Mouse (Mus musculus): ENCODE data around the gene Gga1.
"Not testable (repeated sequence)": the region's sequence is repeated elsewhere in the genome, so short reads cannot be mapped to it uniquely, and the experiment has no call there.

Gga1 gene

GRCm38 (mm10) chr15:78875537-78875936, 1.5 kb upstream of the Gga1 start:
- DNase-seq (ENCODE audit: low spot score in 2 of 2): no peak

GRCm38 (mm10) chr15:78876258-78876696, 713 bp upstream of the Gga1 start:
- DNase-seq (ENCODE audit: low spot score in 2 of 2): peak; percentile 79 to 88

- DNase-seq (ENCODE audit: low spot score in 2 of 2): no peak
These were observed 910 bp downstream of the Gga1 start for GRCm38 (mm10) chr15:78877810-78878390.

- DNase-seq (ENCODE audit: low spot score in 2 of 2): not testable (repeated sequence)
These were observed 2.0 kb downstream of the Gga1 start for GRCm38 (mm10) chr15:78878792-78879516.

- no peak for DNase-seq (ENCODE audit: low spot score in 2 of 2)
These were observed 3.4 kb downstream of the Gga1 start for GRCm38 (mm10) chr15:78880432-78880831.

GRCm38 (mm10) chr15:78881828-78882227, 4.8 kb downstream of the Gga1 start:
- DNase-seq (ENCODE audit: low spot score in 2 of 2): no peak

- DNase-seq (ENCODE audit: low spot score in 2 of 2): no peak
These were observed 12.4 kb downstream of the Gga1 start for GRCm38 (mm10) chr15:78889401-78889853.

GRCm38 (mm10) chr15:78892440-78892839, 15.4 kb downstream of the Gga1 start:
- DNase-seq (ENCODE audit: low spot score in 2 of 2): no peak

GRCm38 (mm10) chr15:78894726-78895125, 17.7 kb downstream of the Gga1 start:
- peak in 1 of 2 experiments; percentile 42 for DNase-seq (ENCODE audit: low spot score in 2 of 2)

GRCm38 (mm10) chr15:78895741-78896140, 18.8 kb downstream of the Gga1 start:
- DNase-seq (ENCODE audit: low spot score in 2 of 2): no peak

GRCm38 (mm10) chr15:78896149-78896548, 19.2 kb downstream of the Gga1 start:
- DNase-seq (ENCODE audit: low spot score in 2 of 2): no peak

- DNase-seq (ENCODE audit: low spot score in 2 of 2): peak in 1 of 2 experiments; percentile 50
These were observed 20.5 kb downstream of the Gga1 start for GRCm38 (mm10) chr15:78897488-78897887.

- peak in 1 of 2 experiments; percentile 34 for DNase-seq (ENCODE audit: low spot score in 2 of 2)
These were observed 21.6 kb downstream of the Gga1 start for GRCm38 (mm10) chr15:78898507-78899001.

- DNase-seq (ENCODE audit: low spot score in 2 of 2): no peak
These were observed 22.4 kb downstream of the Gga1 start, which contains the start of gene Gm49510 for GRCm38 (mm10) chr15:78899409-78899739. Gm49510 (plus strand) TSS chr15:78899667.

- peak; percentile 74 to 88 for DNase-seq (ENCODE audit: low spot score in 2 of 2)
These were observed 23.0 kb downstream of the Gga1 start, which contains the start of gene Sh3bp1 for GRCm38 (mm10) chr15:78899740-78900584. Sh3bp1 (plus strand) TSS chr15:78899768.

- peak in 1 of 2 experiments; percentile 72 for DNase-seq (ENCODE audit: low spot score in 2 of 2)
These were observed 23.8 kb downstream of the Gga1 start for GRCm38 (mm10) chr15:78900585-78901421.

- no peak for DNase-seq (ENCODE audit: low spot score in 2 of 2)
These were observed 24.4 kb downstream of the Gga1 start for GRCm38 (mm10) chr15:78901422-78901789.

GRCm38 (mm10) chr15:78903243-78903642, 26.3 kb downstream of the Gga1 start:
- peak; percentile 84 to 97 for DNase-seq (ENCODE audit: low spot score in 2 of 2)

GRCm38 (mm10) chr15:78908399-78908798, 31.4 kb downstream of the Gga1 start:
- no peak for DNase-seq (ENCODE audit: low spot score in 2 of 2)

- no peak for DNase-seq (ENCODE audit: low spot score in 2 of 2)
These were observed 32.0 kb downstream of the Gga1 start for GRCm38 (mm10) chr15:78908982-78909381.

GRCm38 (mm10) chr15:78912040-78912439, 35.0 kb downstream of the Gga1 start:
- DNase-seq (ENCODE audit: low spot score in 2 of 2): peak in 1 of 2 experiments; percentile 43

Data from spleen, postnatal 4 days (tissue).